Mouse (Mus musculus): ENCODE data around the gene Rad9a. TPM values are rescaled to one million over a fixed set of nuclear protein-coding genes. Genes with fewer than 3 reads are reported as not detected.
A peak's percentile ranks its signal among the peaks of the same experiment; 100 is the strongest.
"Not testable (repeated sequence)": the region's sequence is repeated elsewhere in the genome, so short reads cannot be mapped to it uniquely, and the experiment has no call there.

Gene Rad9a
- 1 to 10 TPM; 2.5 to 3.5 TPM for total RNA-seq (2021)
- long read RNA-seq, experiment 1, partial matches to known transcripts, result 1 of 3 reads
- long read RNA-seq, experiment 1, other reads (novel, unspliced or antisense), result 1 of 3 reads
- long read RNA-seq, experiment 2, partial matches to known transcripts, result 0 of 8 reads
- long read RNA-seq, experiment 2, other reads (novel, unspliced or antisense), result 4 of 8 reads

DNA sequence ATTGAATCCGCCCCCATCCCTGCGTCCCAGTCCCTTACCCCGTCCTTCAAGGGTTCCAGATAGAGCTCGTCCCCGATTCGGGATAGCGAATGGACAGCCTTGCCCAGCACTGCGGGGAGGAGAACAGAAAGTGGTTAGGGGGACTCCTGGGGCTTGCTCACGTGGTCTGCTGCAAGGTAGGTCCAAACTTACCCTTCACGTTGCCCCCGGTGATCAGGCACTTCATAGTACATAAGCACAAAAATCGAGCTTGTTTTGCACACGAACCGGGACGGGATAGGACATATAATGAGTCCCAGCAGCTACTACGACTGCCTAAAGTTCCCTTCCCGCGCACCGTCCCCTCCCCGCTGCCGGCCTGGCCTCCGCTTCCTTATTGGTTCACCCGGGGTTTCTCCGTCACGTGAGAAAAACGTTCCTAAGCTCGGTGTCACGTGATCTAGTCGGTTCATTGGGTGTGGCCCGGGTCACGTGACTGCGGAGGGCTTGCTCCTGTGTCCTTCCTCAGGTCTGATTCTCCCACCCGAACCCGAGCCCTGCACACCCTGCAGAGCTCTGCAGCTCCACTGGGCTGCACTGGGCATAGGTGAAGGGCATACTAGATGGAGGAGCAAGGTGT, at the start of gene Rad9a:
Gene Rad9a (minus strand): TSS at position 372 of the 619 bp plus-strand sequence.
- peak; percentile 93 for DNase-seq

DNA sequence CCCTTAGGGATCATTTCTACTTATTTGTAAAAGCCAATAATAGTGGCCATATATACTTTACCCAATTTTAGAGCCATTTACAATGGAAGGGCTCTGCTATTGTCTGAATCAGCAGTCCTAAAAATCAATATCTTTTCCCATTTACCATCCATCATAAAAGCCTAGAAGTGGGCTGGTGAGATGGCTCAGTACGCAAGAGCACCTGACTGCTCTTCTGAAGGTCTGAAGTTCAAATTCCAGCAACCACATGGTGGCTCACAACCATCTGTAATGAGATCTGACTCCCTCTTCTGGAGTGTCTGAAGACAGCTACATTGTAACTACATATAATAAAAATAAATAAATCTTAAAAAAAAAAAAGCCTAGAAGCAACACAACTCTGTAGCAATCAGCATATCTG, 47.2 kb upstream of the Rad9a start:
- DNase-seq, result not testable (repeated sequence)

DNA sequence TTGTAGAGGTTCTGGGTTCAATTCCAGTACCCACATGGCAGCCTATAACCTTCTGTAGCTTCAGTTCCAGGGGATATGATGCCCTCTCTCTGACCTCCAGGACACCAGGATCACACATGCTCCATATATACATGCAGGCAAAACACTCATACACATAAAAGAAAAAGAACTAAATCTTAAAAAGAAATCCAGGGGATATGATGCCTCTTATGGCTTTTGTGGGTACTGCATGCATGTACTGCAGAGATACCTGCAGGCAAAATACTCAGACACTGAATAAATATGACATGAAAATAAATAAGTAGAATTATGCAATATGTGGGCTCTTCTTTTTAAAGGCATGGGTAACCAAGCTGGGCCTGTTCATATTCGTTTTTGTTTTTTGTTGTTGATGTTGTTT, 45.5 kb upstream of the Rad9a start:
- DNase-seq, result no peak

DNA sequence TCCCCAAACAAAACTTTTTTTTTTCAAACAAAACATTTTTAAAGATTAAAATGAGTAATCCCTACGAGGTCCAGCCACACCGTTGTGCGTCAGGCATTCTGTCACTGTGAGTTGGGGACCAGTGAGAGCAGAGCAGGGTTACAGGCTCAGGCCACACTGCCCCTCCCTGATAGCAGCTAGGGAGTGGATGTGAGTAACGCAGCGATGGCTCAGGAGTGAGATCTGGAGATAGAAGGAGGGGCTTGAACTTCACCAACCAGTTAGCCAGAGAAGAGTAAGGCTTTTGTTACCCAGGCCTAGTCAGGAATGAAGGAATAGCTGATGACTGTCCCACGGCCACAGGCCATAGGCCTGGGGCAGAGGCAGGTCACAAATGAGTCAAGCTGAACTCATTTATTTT, 43.3 kb upstream of the Rad9a start:
- no peak for DNase-seq

DNA sequence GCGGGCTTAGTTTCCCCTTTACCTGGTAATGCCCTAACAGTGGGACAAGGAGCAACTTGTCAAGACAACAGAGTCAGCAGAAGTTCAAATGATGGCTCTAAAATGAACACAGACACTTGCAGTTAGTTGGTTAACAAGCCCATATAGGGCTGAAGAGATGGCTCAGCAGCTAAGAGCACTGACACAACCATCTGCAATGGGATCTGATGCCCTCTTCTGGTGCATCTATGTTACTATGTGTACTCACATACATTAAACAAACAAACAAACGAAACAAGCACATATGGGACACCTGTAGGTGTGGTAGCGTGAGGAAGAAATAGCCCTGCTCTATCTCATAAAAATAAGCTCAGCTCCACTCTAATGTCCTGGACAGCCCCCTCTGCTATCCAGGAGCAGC, 41.0 kb upstream of the Rad9a start:
- no peak for DNase-seq

DNA sequence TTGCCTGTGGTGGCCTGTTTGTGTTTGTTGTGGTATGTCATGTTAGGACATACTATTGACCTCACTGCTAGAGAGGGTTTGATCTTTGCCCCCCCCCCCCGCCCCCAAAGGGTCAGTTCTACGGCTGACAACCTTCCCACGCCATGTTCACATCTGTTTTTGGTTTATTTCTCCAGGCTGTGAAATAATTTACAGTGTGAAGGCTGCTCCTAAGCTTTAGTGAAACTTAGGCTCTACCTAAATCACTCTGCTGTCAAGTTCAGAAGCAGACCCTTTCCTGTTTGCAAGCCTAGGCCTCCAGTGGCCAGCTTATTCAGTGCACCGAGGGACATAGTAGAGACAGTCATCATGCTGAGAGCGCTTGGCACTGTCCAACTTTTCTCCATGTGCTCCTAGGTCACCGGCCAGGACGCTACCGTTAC, 38.8 kb upstream of the Rad9a start:
- DNase-seq, result no peak

DNA sequence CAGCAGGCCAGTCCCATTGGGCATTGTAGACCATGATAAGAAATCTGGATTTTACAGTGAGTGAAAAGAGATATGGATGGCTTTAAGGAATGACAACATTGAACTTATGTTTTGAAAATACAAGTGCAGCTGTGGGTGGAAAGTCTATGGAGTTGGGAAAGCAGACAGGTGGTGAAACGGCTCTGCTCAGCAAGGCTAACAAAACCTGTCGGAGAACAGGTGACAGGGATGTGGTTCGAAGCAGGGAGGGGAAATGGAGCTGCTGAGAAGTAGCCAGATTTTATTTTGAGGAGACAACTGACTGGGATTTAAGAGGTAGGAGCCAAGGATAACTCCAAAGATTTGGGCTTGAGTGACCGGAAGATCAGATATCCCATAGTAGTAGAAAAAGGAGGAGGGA, 33.1 kb upstream of the Rad9a start:
- no peak for DNase-seq

DNA sequence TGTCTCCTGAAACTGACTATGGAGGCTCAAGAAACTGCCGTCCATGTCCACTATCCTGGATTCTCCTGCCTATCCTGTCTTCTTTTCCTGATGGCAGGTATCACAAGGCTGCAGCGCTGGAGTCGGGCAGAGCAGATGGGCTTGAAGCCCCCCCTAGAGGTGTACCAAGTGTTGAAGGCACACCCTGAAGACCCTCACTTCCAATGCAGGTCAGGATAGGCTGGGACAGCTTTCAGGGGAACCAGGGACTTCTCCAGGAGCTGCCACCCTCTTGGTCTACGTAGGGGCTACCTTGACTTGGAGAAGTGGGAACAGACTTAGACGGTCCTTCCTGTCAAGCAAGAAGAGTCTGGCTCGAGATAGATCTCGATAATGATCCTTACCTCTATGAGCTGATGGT, 31.2 kb upstream of the Rad9a start:
- no peak for DNase-seq

DNA sequence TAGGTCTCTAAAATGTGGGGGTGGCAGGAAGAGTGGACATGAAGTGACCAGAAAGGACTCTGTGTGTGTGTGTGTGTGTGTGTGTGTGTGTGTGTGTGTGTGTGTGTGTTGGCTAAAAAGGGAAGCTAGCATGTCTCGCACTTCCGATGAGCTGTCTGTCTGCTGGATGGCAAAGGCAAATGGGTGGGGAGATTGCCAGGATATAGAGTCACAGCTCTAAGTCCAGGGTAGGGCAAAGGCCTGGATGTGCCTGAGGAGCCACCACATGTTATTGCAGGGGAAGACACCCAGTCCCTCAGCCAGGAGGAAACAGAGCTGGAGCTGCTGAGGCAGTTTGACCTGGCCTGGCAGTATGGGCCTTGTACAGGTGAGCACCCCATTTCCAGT, 30.7 kb upstream of the Rad9a start:
- no peak for DNase-seq

DNA sequence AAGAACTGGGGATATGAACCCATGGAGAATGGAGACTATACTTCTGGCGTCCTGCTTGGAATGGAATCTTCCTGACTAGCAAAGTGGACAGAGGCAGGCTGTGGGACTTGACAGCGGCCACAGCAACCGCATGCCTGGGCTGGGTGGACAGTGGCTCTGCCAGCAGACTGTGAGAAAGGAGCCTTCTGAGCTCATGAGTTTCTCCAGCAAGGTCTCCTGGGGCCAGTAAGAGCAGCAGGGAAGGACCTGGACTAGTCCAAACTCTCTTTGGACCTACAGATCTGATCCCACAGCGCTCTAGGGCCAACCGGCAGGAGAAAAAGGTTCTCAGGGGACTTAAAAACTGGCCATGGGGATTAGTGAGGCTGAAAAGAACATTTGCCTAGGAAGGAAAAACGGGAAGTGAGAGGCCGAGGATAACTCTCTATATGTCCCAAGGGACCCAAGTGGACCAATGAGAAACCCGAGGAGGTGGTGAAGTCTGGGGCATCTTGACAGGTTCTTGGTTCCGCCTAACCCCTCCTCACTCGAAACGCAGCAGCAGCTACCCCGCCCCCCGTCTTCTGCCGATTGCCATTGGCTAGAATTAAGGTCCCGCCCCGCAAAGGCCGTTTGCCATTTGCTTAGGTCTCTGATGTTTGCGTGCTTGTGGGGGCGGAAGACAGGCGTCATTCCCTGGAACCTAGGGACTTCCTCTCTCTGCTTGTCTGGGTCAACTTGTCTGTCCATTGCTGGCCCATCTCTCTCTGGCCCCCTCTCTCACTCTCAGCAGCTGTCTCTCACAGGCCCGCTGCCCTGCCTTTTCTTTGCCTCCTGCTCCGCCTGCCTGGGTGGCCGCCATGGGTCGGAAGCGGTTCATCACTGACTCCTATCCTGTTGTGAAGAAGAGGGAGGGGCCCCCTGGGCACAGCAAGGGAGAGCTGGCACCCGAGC, 30.1 kb upstream of the Rad9a start, which contains the start of gene Pold4:
Gene Pold4 (plus strand): TSS at position 647 of the 933 bp plus-strand sequence.
- DNase-seq, result peak; percentile 99

DNA sequence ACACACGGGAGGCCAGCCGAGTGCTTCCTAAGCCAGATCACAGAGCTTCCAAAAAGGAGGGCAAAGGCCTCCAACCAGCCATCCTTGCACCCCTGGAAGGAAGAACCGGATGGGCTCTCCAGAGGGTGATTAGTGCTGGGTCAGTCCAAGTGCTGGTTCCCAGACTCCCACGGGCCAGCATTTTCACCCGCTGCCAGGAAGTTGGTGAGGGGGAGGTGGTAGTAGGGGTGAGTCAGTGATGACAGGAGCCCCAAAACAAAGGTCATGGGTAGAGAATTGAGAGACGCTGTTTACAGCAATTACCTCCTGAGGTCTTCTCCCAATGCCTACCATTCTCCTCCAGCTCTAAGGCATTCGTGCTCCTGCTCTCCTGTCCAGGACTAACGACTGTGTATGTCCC, 29.0 kb upstream of the Rad9a start:
- DNase-seq, result no peak

DNA sequence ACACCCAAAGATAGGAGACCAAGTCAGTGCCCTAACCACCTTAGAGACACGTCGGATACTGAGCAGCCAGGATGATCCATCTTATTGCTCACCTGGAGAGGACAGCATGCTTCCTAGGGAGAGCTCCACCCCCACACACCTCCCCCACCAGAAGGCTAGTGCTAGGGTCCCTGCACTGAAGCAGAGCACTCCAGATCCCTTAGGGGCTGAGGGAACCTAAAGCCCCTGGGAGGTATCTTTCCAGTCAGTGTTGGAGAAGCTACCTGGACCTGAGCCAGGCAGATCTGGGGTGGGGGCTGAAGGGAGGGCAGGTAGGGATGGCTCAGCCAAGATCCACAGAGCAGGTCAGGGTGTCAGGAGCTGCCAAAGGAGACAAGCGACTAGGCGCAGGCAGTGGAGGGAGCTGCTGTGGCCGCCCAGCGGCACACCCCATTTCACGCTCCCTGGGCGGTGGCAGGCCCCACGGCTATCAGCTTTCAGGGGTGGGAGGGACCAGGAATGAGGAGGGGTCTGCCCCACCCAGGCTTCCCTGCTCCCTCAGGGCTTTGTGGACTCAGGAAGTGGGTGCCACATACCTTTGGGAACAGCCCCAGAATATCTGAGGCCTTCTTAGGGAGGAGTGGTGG, 28.1 kb upstream of the Rad9a start:
- DNase-seq, result peak; percentile 41

DNA sequence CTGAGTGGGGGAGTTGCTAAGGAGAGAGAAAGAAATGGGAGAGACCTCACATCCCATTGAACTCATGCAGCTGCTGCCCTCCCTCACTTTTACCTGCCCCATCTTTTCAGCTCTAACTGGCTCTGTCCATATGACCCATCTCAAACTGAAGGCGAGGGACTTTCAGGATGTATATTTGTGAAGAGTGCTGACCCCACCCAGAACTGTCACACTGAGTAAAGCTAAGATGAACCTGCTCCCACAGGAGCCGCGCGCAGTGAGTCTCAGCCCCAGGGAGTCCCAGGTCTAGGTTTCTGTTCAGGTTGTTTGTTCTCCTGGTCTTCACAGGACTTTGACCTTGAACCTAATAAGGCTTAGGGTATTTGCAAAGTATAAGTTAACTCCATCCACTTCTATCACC, 27.4 kb upstream of the Rad9a start:
- DNase-seq, result no peak

DNA sequence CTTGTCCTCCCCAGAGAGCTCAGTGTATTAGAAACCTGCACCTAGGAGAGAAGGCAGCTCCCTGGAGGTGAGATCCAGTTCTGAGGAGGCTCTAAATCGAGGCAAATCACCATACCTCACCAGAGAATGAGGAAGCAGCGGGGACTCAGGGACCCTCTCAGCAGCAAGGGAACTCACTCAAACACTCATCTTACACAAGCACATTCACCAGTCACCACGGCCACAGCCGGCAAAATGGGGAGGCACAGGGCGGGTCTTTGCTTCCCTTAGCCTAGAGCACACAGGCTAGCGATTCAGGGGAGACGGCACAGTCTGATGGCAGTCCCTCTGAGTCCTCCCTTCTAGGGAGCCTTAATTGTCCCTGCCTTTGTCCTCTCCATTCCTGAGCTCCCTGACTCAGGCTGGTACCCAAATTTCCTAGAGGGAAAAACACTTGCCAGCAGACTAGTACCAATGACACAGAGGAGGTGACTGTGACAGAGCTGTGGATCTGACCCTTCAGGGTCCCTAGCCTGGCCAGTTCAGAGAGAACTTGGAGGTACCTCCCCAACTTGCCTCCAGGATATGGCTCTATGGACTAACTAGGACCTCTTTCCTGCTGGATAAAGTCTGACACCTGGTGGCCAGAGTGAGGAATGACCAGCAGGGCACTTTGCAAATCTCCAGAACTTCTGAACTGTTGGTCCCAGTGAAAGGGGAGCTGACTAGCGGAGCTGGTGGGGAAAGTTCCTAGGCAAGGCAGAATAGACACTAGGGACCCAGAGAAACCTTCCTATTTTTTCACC, 26.6 kb upstream of the Rad9a start:
- DNase-seq, result peak; percentile 68

DNA sequence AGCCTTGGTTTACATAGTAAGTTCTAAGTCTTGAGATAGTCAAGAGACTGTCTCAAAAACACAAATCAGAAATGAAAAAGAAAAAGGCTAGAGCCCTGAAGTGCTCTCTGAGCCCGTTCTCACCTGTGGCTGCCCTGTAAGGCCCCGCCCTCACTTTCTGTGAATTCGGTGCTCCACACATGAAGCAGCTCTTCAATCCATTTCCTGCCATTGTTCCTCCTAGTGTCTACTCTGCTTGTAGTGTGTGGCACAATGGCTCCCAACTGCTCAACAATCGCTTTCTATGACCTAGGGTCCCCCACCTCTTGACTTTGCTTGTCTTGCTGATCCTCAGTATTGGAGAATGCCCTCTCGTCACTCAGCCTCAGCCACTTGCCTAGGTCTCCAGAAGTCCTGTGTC, 26.0 kb upstream of the Rad9a start:
- DNase-seq, result no peak

DNA sequence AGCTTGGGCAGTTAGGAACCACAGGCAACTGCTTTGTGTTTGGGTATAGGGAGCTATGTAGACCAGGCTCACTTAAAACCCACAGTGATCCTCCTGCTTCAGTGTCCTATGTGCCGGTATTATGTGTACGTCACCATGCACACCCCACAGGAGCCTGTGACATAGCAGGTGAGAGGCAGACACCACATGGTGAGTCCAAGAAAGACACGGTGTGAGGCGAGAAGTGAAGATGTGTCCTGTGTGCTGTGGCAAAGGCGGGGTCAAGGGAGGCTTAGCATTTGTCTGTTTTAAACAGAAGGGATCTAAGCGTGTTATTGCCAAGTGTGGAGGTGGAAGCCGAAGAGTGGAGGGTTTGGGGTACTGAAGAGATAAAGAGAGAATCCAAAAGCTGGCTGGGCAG, 25.3 kb upstream of the Rad9a start:
- no peak for DNase-seq

DNA sequence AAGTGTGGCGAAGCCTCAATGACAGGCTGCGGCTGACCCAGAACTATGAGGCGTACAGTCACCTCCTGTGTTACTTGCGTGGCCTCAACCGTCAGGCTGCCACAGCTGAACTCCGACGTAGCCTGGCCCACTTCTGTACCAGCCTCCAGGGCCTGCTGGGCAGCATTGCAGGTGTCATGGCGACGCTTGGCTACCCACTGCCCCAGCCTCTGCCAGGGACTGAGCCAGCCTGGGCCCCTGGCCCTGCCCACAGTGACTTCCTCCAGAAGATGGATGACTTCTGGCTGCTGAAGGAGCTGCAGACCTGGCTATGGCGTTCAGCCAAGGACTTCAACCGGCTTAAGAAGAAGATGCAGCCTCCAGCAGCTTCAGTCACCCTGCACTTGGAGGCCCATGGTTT, 20.7 kb upstream of the Rad9a start:
- no peak for DNase-seq

DNA sequence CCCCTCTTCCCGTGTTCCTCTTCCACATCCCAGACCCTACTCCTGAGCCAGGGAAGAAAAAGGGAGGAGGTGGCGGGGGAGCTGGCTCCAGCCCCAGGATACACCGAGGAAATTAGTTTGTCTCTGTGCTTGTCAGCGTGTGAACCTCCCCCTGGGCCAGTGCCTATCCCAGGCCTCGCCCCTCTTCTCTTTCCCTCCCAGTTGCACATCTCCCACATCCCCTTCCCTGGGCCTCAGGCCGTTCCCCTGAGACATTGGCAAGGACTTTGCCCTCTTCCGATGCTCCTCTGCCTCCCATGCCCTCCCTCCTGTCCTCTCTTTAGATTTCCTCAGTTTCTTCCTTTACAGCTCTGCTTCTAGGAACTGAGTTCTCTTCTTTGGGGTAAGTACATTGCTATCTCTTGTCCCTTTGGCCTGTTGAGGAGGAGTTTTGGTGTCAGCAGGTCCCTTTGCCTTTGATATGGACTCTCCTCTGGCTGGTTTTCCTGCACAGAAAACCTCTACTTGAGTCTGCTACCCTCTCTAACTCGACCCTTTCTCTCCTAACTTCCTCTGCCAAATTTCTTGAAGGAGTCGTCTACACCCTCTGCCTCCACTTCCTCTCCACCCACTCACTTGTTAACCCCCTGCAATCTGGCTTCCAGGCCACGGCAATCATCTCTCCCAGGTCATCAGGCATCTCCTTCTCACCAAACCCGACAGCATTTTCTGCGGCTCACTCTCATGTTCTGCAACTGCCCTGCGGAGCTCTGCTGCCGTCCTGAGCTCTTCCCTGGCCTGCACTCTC, 19.7 kb upstream of the Rad9a start:
- DNase-seq, result no peak

DNA sequence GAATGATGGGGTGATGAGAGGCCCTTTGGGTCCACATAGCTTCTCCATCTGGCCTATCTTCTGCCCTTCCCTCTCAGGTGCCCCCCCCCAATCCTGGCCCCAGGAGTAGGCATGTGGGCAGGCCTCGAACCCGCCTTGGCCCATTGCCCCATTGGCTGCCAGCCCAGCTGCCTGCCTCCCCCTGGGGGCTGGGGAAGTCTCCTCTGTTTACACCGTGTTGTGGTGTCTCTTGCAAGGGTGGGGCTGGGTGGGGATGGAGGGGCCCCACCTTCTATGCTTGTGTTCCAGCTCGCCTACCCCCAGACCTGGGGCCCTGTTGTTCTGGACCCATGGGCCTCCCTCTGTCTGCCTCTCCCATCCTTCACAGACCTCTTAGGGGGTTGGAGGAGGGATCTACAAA, 19.0 kb upstream of the Rad9a start:
- DNase-seq, result no peak

DNA sequence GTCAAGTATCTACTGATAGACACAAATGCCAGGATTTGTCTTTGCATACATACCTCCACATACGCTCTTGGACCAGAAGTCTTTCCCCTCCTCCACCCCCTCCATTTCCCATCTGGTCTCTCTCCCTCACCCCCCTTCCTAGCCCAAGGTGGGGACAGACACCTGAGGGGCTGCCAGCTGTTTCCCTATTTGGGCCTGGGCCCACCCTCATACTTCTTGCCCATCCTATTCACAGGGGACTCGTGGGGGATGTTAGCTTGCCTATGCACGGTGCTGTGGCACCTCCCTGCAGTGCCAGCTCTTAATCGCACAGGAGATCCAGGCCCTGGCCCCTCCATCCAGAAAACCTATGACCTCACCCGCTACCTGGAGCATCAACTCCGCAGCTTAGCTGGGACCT, 18.5 kb upstream of the Rad9a start:
- DNase-seq, result no peak

DNA sequence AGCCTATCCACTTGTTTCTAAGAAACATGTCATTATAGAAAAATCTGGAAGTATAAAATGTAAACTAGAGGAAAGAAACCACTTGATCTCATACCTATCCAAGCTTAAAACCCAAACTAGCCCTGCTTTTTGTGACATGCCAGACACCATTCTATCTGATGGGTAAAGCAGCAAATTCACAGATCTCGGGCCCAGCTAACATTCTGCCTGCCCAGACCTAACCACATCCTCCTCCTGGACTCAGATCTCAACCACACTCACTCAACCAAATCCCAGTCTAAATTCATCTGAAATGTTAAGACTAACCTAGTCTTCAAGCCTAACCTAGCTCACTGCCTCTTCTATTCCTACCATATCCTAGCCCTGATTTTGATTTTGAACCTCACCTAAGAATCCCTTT, 17.3 kb upstream of the Rad9a start:
- DNase-seq, result no peak
